Mouse (Mus musculus) olfactory bulb, adult 2 months (tissue): ENCODE data around the gene Tgfbr2.
"Not testable (repeated sequence)": the region's sequence is repeated elsewhere in the genome, so short reads cannot be mapped to it uniquely, and the experiment has no call there.

Source experiments
- CTCF ChIP-seq: fragments of 200-500 bp; IDR thresholded peaks from 2 replicates; pipeline ENCODE4 v1.5.1; 2012; ENCODE audit warnings: low read depth, mild to moderate bottlenecking, low read length, moderate library complexity; ENCODE audit not compliant: insufficient read depth
- POLR2A ChIP-seq: fragments of 200-500 bp; IDR thresholded peaks from 2 replicates; pipeline ENCODE4 v1.6.1; 2012; ENCODE audit warnings: mild to moderate bottlenecking, low read depth, low read length, moderate library complexity; ENCODE audit not compliant: insufficient read depth

DNA sequence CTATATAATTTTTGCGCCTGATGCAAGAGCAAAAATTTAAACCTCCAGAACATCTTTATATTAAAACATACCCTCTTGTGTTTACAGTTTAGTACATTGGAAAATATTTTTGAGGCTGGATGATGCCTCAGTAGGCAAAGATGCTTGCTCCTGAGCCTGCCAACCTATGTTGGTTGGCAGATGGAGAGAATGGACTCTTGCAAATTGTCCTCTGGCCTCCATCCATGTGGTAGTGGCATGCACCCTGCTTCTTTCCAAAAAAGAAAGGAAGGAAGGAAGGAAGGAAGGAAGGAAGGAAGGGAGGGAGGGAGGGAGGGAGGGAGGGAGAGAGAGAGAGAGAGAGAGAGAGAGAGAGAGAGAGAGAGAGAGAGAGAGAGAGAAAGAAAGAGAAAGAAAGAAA lies 103.6 kb downstream of the Tgfbr2 start:
- TF ChIP-seq CTCF, POLR2A: not testable (repeated sequence)
